Mouse (Mus musculus): ENCODE data around the gene Gm37240.

Gm37240 gene

DNA sequence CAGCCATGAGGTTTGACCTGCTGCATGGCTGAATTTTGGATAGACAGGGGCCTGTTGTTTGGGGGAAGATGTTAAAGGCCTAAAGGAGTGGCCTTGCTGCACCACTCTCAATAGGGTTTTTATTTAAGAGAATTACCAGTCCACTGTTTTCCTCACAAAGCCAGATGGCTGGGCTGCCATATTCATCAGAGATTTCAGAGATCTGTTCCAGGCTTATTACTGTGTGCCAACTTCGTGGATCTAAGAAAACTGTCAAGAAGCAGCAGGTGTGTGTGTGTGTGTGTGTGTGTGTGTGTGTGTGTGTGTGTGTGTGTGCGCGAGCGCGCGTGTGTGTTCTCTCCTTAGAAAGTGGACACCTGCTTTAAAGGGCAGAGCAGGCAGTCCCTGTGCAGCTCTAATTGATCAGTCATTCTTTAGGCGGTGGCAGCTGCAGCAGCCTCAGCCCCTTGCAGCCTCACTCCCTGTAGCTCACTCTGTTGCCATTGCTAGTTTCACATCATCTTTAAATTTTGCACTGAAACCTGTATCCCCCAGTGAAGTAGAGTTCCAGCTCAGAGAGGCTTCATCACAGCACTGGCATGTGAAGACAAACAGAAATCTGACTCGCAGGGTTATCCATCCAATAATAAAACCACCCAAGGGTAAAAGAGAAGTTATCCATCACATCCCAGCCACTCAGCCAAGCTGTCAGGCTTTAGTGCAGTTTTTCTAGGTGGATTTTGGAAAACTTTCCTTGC is 252.8 kb downstream of the Gm37240 start:
- peak; percentile 51 for DNase-seq (ENCODE audit: low read depth)

DNA sequence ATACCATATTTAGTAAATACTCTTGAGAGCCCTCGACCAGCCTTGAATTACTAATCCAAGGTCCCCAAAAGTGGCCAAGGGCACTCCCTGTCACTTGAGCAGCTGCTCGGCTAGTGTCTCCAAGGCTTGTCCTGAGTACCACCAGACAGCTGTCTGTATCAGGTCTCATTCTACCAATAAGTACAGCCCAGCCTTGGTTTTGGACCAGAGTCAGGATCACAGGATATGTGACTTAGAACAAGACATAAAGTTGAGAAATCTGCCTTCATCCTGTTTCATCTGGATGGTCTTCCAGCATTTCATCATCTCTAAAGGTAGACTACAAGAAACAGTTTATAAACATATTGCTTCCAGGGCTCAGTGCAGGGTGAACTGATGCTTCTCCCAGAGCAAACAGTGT is 253.6 kb downstream of the Gm37240 start:
- no peak for DNase-seq (ENCODE audit: low read depth)

DNA sequence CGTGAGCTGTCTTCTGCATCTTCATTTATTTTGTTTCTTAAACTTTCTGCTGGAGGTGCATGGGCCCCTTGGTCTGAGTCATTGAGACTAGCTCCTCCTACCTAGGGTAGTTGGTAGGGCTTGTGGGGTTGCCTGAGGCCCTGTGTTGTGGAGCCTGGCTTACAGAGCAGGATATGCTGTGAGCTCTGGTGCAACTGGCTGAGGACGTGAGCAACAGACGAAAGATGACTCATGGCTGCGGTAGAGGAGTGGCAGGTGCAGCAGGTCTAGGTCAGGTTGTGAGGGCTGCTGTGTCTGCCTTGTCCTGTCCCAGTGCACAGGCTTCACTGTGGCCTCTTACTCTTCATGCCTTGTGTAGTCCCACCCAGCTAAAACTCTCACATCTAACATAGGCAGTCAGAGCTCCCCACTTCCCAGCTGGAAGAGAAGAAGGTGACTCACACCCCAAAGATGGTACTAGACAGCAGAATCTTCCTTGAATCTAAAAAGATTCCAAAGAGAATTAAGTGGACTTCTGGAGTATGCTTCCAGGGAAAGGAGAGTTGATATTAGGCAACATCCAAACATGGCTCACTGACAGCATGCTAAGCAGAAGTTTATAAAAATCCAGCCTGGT is 257.3 kb downstream of the Gm37240 start:
- DNase-seq (ENCODE audit: low read depth), result no peak

DNA sequence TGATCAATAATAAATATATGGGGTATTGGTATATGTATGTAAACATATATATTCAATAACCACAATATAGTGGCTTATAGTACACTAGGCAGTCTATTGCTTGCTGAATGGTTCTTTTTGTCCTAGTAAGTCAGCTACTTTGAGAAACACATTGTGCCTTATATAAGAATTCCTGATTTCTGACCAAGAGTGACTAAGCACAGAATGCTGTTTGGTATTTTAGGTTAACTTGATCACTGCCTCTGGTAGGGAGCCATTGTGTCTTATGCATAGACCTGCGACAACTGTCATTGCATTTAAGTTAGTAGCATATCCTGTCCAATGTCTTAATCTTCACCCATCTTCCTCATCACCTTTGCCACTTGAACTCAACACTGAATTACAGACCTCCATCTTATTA is 267.6 kb downstream of the Gm37240 start:
- no peak for DNase-seq (ENCODE audit: low read depth)

DNA sequence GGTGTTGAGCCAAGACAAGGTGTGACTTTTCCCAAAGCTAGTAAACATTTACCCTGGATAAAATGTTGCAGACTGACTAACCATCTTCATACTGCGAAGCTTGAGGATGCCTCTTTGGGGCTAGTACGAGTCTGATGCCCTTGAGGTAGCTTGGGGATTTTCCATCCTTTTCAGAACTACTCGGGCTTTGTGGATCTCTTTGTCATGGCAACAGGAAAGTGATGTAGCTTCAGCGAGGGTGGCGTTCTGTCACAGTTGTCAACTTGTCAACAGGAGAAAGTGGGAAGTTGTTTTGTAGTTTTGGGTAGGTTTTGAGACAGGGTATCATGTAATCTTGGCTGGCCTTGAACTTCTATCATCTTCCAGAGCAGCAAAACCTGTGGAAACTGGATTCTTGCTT is 268.0 kb downstream of the Gm37240 start:
- no peak for DNase-seq (ENCODE audit: low read depth)

DNA sequence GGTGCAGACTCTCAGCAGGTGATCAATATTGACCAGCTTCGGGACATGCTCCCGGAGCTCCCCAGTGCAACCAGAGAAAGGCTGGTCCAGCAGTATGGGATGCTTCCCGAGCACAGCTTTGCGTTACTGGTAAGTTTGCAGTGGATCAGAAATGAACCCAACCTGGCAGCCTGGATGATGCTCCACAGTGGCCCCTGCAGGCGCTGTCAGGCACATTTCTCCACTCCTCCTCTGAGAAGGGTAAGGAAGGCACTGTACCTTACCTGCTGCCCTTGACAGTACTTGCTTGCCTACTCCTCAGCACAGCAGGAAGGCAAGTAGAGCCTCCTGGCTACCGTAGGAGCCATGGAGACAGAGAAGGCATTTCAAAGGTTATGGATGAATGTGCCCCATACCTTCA is 268.4 kb downstream of the Gm37240 start:
- DNase-seq (ENCODE audit: low read depth), result no peak

DNA sequence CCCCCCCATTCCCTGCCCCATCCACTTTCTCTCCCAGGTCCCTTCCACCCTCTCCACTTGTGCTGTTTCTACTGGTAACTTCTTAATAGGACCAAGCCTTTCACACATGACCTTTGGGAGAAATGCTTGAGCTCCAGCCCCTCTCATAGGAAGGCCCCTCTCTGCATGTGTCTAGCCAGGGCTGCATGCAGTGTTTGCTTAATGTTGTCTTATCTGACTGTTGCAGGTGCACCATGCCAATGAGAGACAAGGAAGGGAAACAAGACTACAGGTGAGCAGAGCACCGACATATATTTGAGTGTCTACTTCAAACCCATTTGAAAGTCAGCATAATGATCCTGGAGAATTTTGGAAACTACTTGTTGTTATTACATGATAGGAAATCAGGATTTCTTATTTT is 270.9 kb downstream of the Gm37240 start:
- no peak for DNase-seq (ENCODE audit: low read depth)

DNA sequence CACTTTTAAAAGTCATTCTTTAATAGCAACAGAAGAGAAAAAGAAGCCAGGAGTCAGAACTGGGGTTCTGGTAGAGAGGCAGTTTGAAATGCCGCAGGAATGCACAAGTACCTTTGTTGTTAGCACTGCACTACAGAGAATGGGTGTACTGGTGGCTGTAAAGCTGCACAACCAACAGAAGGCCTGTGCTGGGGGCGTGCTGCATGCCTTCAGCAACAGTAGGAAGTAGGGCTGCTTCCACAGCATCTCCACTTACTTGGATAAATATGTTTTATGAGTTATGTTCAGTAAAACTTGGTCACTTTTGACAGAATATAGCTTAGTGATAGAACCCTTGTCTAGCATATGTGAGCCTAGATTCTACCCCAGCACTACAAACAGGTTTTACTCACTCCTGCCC is 279.6 kb downstream of the Gm37240 start:
- no peak for DNase-seq (ENCODE audit: low read depth)

DNA sequence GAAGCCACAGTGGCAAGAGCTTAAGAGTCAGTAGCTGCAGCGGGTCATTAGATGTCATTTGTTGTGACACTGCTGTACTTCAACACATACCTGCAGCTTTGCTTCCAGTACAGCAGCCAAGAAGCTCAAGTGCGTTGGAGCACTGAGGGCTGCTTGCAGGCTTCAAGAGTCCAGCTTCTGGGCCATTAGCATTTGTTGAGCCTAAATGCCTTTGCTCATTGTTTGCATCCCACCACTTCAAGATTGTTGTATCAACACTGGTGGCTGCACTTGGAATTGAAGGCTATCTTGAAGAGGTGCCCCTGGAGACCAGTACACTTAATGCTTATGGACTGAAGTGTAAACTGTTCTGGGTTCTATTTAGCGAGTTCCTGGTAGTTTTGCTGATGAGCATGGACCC is 280.4 kb downstream of the Gm37240 start:
- no peak for DNase-seq (ENCODE audit: low read depth)

DNA sequence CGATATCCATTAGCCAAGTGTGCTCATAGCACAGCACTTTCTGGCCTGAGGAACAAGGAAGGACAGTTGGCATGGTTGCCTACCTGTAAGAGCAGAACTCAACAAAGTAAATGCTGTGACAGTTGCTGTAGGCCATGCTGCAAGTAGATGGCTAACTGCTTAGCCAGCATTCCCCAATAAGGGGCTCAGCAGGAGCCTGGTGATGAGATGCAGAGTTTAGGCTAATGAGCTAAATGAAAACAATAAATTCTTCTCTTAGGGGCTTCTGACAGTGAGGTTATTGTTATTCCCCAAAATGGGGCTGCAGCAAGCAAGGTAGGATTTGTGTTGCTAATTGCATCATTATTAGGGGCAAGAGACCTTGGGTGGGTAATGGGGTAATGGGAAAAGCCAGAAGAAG is 283.5 kb downstream of the Gm37240 start:
- no peak for DNase-seq (ENCODE audit: low read depth)

DNA sequence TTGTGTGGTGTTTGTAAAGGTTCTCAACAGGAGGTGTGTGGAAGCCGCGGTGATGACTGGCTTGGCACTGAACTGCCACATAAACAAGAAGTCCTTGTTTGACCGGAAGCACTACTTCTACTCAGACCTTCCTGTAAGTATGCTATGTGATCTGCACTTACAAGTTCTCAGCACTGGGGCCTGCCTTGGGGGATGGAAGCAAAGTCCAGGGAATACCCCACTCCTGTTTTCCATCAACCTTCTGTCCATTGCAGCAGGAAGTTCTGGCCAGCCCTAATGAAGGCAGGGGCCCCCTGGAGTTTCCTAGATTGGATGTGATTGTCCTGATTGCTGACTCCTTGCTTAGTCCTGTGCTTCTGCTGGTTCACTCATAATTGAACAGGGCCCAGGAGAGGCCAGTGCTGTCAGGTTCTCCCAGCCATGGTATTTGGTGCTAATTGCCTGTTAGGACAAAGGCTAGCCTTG is 285.4 kb downstream of the Gm37240 start:
- DNase-seq (ENCODE audit: low read depth), result peak; percentile 36

DNA sequence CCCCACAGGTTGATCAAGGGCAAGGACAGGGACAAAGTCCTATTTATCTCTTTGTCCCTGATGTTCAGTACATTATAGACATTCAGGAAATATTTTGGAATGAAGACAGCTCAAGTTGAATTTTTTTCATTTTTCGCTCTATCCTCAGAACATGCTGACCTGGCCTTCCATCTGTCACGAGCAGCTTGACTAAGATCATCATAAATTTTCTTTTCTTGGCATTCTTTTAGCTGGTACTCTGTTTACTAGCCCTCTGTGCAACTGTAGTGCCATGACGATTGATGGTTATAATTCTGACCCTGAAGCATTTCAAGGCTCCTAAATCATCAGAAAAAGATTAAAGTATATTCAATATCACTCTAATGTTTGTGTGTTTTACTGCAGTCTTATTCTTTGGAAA is 287.8 kb downstream of the Gm37240 start:
- DNase-seq (ENCODE audit: low read depth), result no peak

DNA sequence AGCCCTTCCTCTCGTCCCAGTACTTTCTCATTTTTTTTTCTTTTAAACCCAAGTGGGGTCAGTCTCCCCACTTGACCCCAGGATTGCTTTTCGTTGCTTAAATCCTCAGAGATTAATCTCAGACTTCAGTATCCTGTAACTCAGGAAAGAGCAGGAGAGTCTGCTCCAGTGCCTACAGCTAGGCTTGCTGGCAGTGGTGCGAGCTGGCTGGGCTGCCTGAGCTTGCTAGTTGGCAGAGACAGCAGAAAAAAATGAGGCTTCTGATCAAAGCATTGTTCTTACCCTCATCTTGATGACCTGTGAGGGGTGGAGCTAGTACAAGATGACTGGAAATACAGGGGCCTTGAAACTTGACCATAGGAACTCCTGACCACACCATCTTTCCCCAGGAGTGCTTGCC is 292.9 kb downstream of the Gm37240 start:
- DNase-seq (ENCODE audit: low read depth), result no peak

DNA sequence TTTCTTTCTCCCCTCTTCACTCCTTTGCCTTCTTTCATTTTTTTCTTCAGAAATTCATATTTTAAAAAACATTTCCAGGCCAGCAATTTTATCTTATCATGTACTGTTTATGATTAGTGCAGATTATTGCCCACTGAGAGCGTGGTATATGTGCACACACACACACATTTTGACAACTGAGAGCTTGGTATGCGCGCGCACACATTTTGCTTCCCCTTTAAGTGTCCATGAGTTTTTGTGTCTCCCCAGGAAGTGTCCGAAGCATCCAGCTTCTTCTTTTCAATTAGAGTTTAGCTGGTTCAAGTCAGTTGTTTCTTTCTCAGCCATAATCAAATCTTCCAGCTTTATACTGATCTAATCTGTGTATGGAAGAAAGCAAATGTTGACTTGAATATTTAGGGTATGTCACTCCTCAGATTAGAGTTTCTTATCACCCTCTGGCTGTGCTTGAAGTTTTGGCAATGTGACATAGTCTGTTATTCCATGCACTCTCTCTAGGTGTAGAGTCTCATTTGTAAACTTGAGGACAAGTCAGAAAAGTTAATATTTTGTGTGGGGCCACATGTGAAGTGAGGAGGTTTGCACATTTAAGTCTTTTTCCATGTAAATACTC is 294.6 kb downstream of the Gm37240 start:
- DNase-seq (ENCODE audit: low read depth), result no peak

DNA sequence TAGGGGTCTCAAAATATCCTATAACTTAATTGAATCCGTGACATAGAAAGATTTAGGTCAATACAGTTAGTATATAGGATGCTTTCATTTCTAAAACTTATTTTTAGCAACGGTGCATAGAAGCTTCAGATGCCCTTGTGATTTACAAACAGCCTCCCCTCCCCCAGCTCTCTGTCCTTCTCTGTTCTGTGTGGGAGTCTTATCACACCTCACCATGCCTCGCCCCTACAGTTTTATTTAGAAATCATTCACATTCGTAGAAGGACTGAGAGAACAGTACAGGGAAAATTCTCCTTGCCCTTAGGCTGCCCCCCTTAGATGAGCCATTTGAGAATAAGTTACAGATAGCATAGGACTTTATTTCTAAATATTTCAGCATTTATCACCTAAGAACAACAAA is 295.3 kb downstream of the Gm37240 start:
- DNase-seq (ENCODE audit: low read depth), result no peak

DNA sequence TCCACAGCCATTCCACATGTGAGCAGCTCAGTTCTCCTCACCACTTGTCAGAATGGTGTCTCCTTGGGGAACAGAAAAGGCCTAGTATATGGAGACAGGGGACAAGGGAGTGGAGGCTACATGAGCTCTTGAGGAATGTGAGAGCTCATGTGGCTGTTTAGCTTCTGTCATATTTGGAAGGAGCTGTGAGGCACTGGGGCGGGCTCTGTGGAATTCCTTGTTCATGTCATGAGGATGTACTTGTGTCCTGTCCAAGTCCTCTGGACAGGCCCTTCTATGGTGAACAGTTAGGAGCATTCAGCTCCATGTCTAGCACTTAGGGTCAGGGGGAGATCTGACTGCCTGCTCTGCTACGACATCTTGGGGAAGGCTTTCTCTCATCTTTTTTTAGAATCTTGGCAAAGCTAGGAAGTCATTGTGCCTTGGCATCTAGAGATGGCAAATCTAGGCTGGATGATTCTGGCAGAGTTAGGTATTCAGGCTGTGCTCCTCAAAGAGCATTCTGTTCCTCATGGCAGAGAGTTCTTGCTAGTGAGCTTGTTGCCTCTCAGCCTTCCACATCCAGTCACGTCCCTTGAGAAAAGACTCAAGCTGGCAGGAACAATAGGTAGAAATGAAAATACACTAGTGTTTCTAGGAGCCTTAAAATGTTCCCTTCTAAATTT is 297.1 kb downstream of the Gm37240 start:
- no peak for DNase-seq (ENCODE audit: low read depth)

DNA sequence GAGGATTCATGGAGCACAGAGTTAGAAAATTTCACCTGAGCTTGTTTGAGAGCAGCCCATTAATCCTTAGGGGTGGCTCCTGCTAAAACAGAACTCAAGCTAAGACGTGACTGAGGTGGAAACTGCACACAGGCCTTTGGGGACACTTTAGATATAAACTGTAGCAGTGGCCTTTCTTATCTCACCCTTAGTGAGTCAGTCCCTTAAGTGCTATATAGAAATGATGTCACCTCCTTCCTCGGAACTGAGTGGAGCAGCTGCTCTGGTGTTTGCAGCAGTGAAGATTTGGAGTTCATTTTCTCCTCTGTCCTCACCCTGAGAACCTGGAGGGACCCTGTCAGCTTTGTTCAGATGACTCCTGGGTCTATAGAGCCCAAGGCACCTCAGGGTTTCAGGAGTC is 298.6 kb downstream of the Gm37240 start:
- DNase-seq (ENCODE audit: low read depth), result no peak

DNA sequence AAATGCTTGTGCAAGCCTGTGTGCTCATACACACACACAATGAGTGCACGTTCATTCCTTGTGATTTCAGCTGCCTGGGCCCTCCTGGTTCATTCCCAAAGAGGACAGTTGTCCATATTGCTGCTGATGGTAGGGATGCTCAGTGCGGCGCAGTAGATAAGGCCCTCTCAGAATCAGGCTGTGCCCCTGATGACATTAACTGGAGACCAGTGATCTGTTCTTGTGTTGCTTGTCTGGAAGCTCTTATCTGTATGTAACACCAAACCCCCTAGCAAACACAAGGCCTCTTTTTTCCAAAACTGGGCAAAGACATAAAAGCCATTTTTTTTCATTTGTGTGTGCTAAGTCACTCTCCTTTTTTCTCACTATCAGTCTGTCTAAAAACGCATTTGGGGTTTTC is 302.4 kb downstream of the Gm37240 start:
- DNase-seq (ENCODE audit: low read depth), result no peak

DNA sequence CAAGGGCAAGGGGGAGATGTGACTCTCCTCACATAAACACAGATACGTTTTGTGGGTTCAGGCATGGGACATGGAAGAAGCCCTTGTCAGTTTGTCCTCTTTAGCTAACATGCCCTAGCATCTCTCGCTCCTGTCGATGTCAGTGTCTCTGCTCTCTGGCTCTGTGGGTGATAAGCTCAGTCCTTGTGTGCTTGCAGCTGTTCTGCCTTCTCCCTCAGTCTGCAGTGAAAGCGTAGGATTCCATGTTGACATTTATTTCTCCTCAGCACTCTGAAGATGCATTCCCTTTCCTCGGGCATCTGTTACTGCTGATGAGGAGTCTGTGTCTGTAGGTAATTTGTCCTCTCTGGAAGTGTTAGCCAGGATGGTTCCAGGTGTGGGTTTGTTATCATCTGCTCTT is 304.1 kb downstream of the Gm37240 start:
- no peak for DNase-seq (ENCODE audit: low read depth)

DNA sequence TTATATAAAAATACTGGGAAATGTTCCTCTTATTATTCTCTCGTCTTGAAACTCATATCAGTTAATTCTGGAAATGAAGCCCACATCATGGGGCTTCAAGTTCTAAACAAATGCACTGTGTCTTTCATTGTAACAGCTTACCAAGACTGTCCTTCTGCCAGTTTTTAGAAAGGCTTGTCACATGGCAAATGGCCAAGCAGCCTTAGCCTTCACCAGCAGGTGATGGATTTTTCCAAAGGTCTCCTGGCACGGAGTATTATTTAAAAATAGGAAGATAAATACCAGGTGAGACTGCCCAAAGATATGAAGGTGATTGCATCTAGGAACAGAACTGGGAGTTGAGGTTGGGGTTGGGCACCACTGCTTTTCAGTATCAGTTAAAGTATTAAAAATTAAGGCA is 304.6 kb downstream of the Gm37240 start:
- DNase-seq (ENCODE audit: low read depth), result no peak

DNA sequence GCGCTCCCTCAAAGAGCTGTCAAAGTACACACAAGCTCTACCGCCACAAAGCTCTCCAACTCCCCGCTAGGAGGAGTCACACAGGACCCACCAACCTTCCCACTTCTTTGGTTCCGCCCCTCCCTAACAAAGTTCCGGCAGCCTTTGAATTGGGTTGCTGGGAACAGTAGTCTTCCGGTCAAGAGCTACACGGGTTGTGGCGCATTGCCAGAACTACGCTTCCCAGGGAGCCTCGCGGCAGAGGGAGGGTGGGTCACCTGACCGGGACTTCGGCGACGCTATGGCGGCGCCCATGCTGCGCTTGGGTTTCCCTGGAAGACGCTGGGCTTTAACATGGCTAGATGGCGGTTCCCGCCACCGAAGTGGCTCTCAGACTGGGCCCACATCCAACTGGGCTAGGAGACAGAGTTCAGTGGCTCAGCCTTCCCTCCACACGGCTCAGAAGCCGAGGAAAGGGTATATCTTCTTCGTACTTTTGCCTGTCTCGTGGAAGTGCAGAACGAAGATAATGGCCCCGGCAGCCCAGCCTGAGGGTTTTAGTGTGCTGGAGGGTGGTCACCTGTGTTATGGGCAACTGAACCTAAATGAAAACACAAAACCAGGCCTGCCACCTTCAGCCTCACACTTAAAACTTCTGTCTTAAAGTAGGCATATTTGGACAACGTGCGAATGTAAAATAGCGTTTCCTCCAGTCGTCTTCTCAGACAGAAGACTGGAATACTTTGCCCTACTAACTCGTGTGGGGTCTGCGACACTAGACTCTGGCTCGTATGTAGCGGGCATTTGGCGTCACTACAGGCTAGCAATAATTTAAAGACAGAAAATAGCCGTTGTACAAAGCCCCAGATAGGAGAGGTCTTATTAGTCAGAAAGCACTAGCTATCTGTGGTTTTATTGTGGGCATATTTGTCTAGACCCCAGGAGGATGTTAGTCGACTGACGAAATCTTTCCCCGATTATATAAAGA is 313.2 kb downstream of the Gm37240 start, which contains the start of gene Gatb:
Gene Gatb (plus strand): TSS at position 256 of the 967 bp plus-strand sequence.
- peak; percentile 99 for DNase-seq (ENCODE audit: low read depth)

Data from fibroblast of lung, adult 2 months (primary cell).